Mouse (Mus musculus): ENCODE measurements around the gene Aspscr1. TPM values are rescaled to one million over a fixed set of nuclear protein-coding genes. Genes with fewer than 3 reads are reported as not detected.

The Aspscr1 gene
- total RNA-seq (2021) = 10 to 100 TPM; 62.6 to 77.7 TPM
- long read RNA-seq, experiment 1, transcript Aspscr1-201 (16 exons, 1,820 nt) = major isoform, 44 of 63 reads
- long read RNA-seq, experiment 1, partial matches to known transcripts = 0 of 63 reads
- long read RNA-seq, experiment 1, other reads (novel, unspliced or antisense) = 15 of 63 reads
- long read RNA-seq, experiment 2, transcript Aspscr1-201 (16 exons, 1,820 nt) = major isoform, 162 of 238 reads
- long read RNA-seq, experiment 2, partial matches to known transcripts = 16 of 238 reads
- long read RNA-seq, experiment 2, other reads (novel, unspliced or antisense) = 57 of 238 reads

DNA sequence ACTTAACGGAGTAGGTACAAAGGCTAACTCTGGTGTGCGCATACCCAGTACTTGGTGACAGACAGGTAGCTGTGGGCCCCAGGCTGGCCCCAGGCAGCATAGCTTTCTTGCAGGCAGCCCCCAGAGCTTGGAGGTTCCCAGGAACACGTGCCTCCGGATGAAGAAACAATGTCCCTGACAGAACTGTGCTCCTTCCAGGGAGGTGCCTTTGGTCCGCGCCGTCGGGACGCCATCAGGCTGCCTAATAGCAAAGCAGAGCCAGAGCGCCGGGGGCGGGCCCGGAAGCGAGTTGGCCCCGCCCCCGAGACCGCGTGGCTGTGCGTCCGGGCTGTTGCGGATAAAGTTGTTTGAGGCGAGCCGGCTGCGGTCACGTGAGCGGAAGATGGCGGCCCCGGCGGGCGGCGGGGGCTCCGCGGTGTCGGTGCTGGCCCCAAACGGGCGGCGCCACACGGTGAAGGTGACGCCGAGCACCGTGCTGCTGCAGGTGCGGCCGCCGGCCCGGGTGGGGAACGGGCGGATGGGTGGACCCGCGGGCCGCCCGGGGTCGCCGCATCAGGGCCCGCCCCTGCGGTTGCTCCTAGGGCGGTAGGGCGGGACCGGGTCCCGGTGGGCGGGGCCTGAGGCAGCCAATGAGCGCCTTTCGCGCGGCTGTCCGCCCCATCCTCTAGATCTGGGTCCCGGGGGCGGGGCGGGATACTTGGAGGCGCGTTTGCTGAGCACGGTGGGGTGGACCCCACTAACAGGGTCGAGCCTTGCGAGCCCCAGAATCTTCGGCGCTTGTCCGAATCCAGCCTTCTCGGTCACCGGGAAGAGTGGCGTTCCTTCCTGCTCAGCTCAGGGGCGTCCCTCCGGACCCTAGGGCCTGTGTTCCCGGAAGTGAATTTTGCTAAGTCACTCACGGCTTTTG lies at the start of gene Aspscr1:
TSS of gene Aspscr1 (plus strand) at position 287 of the 907 bp plus-strand sequence.
- peak; percentile 96 for DNase-seq (ENCODE audit: low spot score in 2 of 2)

- peak; percentile 56 to 72 for DNase-seq (ENCODE audit: low spot score in 2 of 2)
Observed at GRCm38 (mm10) chr11:120623961-120624679, 48.7 kb upstream of the Aspscr1 start.

DNA sequence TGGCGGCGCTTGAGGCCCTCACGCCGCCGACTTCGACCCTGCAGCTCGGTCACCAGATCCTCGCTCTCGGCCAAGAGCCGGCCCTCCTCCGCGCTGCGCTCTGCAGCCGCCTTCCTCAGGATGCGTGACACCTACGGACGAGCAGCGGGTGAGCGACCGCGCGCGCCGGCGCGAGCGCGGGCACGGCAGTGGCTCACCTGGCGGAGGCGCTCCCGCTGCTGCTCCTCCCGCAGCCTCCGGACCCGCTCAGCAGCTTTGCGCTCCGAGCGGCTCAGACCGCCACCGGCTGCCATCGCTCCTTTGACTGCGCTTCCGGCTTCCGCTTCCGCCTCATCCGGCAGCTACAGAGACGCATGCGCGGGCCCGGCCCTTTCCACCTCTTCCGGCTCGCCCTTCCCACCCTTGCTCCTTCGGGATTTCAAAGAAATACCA lies 48.1 kb upstream of the Aspscr1 start:
- peak; percentile 82 to 83 for DNase-seq (ENCODE audit: low spot score in 2 of 2)

- DNase-seq (ENCODE audit: low spot score in 2 of 2) = no peak
Observed at GRCm38 (mm10) chr11:120625152-120625775, 47.5 kb upstream of the Aspscr1 start, which contains the start of gene Sirt7. Sirt7 (minus strand) TSS chr11:120625240.

- no peak for DNase-seq (ENCODE audit: low spot score in 2 of 2)
Observed at GRCm38 (mm10) chr11:120626785-120627467, 45.8 kb upstream of the Aspscr1 start.

DNA sequence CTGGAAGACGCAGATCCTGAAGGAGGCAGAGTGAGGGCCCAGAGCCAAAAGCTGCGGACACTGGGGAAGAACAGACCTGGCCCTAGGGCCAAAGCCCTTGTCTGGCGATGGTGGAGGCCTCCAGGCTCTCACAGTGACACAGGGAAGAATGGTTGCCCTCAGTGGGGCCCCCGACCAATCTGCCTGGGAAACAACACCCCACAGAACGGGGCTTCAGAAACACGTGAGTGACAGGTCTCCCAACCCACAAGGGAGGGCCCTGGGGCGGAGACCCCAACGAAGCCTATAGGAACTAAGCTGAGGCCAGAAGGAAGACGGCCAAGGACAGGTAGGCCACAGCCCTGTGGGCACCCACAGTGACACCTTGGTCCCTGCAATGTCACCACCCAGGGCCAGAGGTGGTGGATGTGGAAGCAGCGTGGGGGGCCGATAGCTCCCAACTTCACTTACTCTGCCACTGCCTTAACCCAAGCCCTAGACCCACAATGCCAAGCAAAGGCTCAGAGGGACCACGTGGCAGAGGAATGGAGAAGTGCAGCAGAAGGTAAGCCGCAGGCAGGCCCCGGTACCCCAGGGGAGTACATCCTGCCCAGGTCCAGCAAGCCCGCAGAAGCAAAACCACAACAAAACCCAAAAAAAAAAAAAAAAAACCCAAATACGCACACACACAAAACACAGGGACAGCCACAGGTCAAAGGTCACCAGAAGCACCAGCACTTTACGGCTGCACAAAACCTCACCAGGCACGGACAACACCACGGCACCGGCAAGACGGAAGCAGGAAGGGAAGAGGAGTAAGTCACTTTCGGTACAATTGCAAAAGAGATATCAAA lies 45.1 kb upstream of the Aspscr1 start:
- DNase-seq (ENCODE audit: low spot score in 2 of 2) = peak in 1 of 2 experiments; percentile 22

GRCm38 (mm10) chr11:120628601-120629340 lies 44.0 kb upstream of the Aspscr1 start:
- DNase-seq (ENCODE audit: low spot score in 2 of 2) = no peak

DNA sequence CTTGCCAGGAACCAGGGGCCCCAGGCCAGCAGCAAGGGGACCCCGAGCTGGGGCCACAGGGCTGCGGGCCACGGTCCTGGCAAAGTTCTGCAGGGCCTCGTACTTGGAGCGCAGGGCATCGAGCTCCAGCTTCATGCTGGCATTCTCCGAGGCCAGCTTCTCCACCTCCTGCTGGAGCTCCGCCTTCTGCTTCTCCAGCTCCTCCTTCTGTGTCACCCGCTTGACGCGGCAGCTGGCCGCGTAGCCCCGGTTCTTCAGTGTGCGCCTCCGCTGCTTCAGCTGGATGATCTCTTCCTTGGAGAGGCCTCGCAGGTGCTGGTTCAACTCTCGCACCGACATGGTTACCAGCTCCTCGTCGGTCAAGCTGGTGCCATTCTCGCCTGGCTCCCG lies 43.4 kb upstream of the Aspscr1 start:
- DNase-seq (ENCODE audit: low spot score in 2 of 2) = peak; percentile 45 to 48

DNA sequence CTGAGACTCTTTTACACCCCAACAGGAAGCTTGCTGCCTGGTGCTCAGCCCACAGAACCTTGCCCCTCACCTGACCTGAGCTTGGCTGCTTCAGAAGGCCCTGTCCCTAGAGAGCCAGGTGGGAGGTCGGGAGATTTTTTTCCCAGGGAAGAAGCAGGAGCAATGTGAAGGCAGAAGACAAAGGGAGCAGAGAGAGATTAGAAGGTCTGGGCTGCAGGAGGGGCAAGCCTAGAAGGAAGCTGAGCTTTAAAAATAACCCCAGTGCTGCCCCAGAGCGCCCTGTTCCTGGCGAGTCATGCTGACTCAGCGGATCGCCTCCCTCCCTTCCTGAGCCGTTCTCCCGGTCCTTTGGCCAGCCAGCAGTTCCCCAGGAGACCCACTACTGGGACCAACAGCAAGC lies 42.9 kb upstream of the Aspscr1 start:
- DNase-seq (ENCODE audit: low spot score in 2 of 2) = peak; percentile 51 to 56

- peak in 1 of 2 experiments; percentile 40 for DNase-seq (ENCODE audit: low spot score in 2 of 2)
Observed at GRCm38 (mm10) chr11:120630401-120630871, 42.3 kb upstream of the Aspscr1 start.

GRCm38 (mm10) chr11:120630881-120631725 lies 41.7 kb upstream of the Aspscr1 start:
- no peak for DNase-seq (ENCODE audit: low spot score in 2 of 2)

DNA sequence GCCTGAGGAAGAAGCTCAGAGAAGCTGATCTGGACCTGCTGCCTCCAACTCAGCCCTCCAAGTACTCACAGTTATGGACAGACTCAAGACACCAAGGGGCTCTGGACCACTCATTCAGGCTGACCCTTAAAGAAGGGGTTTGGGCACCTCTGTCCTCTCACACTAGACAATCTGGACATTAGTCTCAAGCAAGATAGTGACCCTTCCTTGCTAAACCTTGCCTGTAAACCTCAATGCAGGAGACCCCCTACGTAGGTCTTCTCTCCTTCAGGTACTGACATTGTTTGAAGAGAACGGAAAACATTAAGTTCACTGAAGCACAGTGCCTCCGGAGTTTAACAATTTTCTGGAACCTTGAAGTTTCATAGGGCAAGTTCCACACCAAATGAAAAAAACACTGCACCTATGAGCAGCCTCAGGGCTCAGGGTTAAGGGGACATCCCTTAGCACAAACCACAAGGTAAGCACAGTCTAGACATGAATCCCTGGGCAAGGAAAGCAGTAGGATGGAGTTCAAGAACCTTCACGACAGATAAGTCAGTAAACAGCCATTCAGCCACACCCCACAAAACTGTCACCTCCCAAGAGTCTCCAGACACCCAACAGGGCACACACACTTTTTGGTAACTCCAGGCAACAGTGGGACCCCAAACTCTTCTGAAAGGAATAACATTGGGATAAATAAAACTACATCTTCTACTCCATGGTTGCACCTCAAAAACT lies 40.9 kb upstream of the Aspscr1 start:
- no peak for DNase-seq (ENCODE audit: low spot score in 2 of 2)

DNA sequence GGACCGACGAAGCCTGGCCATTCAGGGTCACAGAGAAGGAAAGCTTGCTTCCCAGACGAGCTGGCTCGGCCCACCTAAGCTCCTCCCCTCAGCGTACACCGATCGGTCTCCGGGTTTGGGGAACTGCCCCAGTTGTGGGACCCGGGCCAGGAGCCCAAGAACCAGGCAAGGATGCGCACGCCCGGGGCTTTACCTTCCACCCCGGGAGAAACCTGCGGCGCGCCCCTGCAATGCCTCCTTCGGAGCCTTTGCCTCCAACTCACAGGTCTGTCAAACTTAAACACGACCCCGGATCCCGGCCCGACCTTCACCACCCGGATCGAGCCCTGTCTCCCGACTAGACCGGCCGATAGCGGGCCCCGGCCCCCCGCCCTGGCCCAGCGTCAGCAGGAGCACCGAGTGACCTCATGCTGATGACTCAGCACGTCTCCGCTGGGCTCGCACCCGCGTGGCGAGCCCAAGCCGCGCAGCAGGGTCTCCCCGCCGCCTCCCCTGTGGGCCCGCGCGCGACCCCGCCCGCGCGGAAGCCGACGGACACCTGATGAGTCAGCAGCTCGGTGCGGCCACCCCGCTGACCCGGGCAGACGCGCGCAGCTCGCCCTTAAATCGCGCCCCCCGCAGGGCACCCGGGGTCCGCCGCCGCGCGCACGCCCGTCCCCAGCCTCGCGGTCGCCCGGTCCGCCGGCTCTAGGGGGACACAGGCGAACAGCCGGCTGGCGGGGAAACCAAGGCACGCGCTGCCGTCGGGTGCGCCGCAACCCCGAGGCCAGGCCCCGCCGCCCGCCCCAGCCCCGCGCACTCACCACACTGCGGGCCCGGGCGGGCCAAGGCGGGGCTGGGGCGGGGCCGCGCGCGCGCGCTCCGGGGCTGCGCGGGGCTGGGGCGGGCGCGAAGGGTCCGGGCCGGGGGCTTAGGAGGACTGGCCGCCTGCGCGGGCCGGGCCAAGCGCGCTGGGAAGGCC lies 39.9 kb upstream of the Aspscr1 start:
- DNase-seq (ENCODE audit: low spot score in 2 of 2) = peak; percentile 70 to 76

DNA sequence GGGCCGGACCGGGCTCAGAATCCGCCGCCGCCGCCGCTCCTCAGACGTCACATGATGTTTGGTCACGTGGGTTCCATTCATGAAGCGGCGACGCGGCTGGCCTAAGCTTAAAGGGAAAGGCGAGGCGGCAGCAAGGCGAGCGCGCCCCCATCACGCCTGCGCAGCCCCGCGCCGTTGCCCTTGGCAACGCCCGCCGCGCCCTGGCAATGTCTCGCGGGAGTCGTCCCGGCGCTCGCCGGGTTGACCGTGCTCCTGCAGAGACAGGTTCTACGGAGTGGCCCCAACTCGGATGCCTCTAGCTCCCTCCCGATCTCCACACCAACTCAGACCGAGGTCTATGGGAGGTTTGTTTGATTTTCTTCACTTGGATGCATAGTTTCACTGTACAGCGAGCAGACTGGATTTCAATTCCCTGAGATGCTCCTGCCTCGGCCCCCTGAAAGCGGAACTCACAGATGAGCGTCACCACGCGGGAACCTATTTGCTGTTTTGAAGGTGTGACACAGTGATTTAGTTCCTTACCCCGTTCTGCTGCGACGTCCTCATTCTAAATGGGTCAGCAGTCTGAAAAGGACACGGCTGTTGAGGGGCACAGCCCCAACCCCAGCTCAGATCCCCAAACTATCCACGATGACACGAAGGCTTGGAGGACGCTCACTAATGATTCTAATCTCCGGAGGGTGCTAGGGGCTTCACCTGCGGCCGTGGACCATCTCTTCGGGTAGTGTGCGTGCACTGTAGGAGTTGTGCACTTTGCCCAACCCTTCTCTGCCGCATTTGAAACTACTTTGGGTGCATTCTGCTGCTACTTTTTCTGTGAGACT lies 39.0 kb upstream of the Aspscr1 start, which contains the start of gene Mafg:
TSS of gene Mafg (minus strand) at position 81 of the 824 bp plus-strand sequence.
- peak; percentile 87 to 92 for DNase-seq (ENCODE audit: low spot score in 2 of 2)

DNA sequence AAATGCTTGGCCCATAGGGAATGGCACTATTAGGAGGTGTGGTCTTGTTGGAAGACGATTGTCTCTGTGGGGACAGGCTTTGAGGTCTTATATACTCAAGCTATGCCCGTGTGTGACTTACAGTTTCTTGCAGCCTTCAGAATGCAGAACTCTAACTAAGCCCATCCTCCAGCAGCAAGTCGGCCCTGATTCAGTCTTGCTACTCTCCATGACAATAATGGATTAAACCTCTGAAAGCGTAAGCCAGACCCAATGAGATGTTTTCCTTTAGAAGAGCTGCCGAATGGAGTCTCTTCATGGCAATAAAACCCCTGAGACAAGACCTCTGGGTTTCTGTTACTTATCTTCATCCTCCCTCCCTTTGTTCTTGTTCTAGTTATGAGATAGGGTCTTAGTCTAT lies 38.0 kb upstream of the Aspscr1 start:
- DNase-seq (ENCODE audit: low spot score in 2 of 2) = no peak
